Mouse (Mus musculus) hindbrain, embryonic 11.5 days (tissue): ENCODE measurements at regions not wholly inside any gene's neighbourhood (a gene's known extent, or its start where the extent isn't known, plus 50 kb on each side); places are given as distances from the start of the nearest gene placed in this dataset.

ENCODE experiments used
- ATAC-seq: fragments of 200-750 bp; cut with Nextera tagmentation; 2 replicates; pipeline ENCODE4 v1.8.0; 2017; ENCODE audit warnings: mild to moderate bottlenecking, moderate TSS enrichment, moderate library complexity; ENCODE audit not compliant: low FRiP score
- DNase-seq: peaks from one replicate; pipeline ENCODE4 v3.0.0-alpha.2; 2015; ENCODE audit warnings: low spot score
- H3K27ac ChIP-seq: fragments of 300-500 bp; sonication (generic); 2 replicates; pipeline ENCODE4 v1.5.1; 2014; ENCODE audit warnings: mild to moderate bottlenecking, low read depth, low read length
- H3K27me3 ChIP-seq: fragments of 300-500 bp; sonication (generic); 2 replicates; pipeline ENCODE4 v1.6.1; 2014; ENCODE audit warnings: mild to moderate bottlenecking, low read length, moderate library complexity, mixed read lengths; ENCODE audit not compliant: control insufficient read depth, insufficient read depth
- H3K36me3 ChIP-seq: fragments of 300-500 bp; sonication (generic); 2 replicates; pipeline ENCODE4 v1.6.1; 2014; ENCODE audit warnings: mild to moderate bottlenecking, low read length, moderate library complexity, mixed read lengths; ENCODE audit not compliant: control insufficient read depth, insufficient read depth
- H3K4me1 ChIP-seq: fragments of 300-500 bp; sonication (generic); replicated peaks from 2 replicates; pipeline ENCODE4 v1.6.1; 2014; ENCODE audit warnings: low read length, mixed read lengths; ENCODE audit not compliant: control insufficient read depth, insufficient read depth
- H3K4me2 ChIP-seq: fragments of 300-500 bp; sonication (generic); replicated peaks from 2 replicates; pipeline ENCODE4 v1.6.1; 2014; ENCODE audit warnings: mild to moderate bottlenecking, low read depth, low read length
- H3K4me3 ChIP-seq: fragments of 300-500 bp; sonication (generic); 2 replicates; pipeline ENCODE4 v1.5.1; 2014; ENCODE audit warnings: low read depth, low read length
- H3K9ac ChIP-seq: fragments of 300-500 bp; sonication (generic); 2 replicates; pipeline ENCODE4 v1.6.1; 2014; ENCODE audit warnings: low read depth, low read length
- H3K9me3 ChIP-seq: fragments of 300-500 bp; sonication (generic); 2 replicates; pipeline ENCODE4 v1.6.1; 2016; ENCODE audit warnings: low read length; ENCODE audit not compliant: control insufficient read depth
- WGBS: fragments of 180-500 bp; shearing (Covaris S2); extraction: QIAGEN DNeasy Blood & Tissue Kit; methylation state at CpG from one replicate; pipeline ENCODE4 v1.1.7; 2014; 5-methylcytosine and 5-hydroxymethylcytosine counted together

DNA sequence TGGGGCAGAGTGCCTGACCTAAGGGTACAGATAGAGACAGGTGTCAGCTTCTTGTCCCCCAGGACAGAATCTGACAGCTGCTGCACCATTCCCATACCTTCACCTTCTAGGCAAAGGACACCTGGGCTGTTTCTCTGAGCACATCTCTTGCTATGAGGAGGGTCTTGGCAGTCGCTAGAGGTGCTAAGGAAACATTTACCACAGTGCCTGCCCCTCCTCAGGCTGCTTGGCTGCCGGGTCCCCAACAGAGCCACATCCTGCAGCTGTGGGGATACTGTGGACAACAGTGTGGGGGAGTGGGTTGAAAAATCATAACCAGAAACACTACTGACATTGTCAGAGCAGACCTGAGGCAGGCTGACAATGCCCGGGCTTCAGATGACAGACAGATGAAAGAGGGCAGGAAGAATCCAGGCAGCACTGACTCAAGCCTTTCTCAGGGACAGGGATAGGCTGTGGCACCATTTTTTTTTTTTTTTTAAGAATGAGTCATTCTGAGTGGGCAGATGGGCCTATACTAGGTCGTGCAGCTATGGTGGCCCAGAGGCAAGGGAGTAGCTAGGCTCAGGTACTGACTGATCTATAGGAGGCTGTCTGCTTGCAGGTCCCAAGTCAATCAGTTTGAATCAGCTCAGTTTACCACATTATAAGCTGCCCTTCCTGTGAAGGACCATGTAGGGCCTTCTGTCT is 150.7 kb upstream of the A230072I06Rik start:
- no peak for DNase-seq
- H3K4me2 ChIP-seq = no peak overlapping the region
- no peaks in the 10 kb centered on the region for H3K36me3 ChIP-seq
- H3K4me3 ChIP-seq = no peak overlapping the region
- peak overlapping the region; percentile 71 for H3K27ac ChIP-seq
- peak overlapping the region; percentile 19; the same call in 1 of the 2 replicates for H3K9ac ChIP-seq
- peaks cover 8% of the 10 kb centered on the region for H3K4me1 ChIP-seq
- H3K9me3 ChIP-seq = no peaks in the 10 kb centered on the region; the same call in 1 of the 2 replicates
- H3K27me3 ChIP-seq = peaks cover 10% of the 10 kb centered on the region
- ATAC-seq = 0 out of 2 replicates have a peak, but pooled peaks have one; percentile 39
- WGBS = 20% methylated on average over 4 of the region's 4 CpGs

- peaks cover 18% of the 10 kb centered on the region for H3K27me3 ChIP-seq
- peaks cover 8% of the 10 kb centered on the region for H3K4me1 ChIP-seq
- ATAC-seq = no peak
- no peak overlapping the region for H3K4me3 ChIP-seq
- H3K9ac ChIP-seq = no peak overlapping the region
- DNase-seq = no peak
- H3K4me2 ChIP-seq = no peak overlapping the region
- H3K9me3 ChIP-seq = no peaks in the 10 kb centered on the region
- H3K27ac ChIP-seq = no peak overlapping the region
- no peaks in the 10 kb centered on the region for H3K36me3 ChIP-seq
- 68% methylated on average over 5 of the region's 5 CpGs for WGBS
Measured at GRCm38 (mm10) chr8:12130591-12130990, 148.0 kb upstream of the A230072I06Rik start.

DNA sequence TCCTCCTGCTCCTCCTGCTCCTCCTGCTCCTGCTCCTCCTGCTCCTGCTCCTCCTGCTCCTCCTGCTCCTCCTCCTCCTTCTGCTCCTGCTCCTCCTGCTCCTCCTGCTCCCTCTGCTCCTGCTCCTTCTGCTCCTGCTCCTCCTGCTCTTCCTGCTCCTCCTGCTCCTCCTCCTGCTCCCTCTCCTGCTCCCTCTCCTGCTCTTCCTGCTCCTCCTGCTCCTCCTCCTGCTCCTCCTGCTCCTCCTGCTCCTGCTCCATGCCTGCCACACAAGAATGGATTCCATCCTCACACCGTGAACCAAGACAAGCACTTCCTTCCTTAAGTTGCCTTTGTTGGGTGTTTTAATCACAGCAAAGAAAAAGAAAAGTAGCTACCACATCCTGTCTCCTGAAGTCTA is 144.4 kb upstream of the A230072I06Rik start:
- Histone ChIP-seq H3K4me3 (no peak overlapping the region), H3K27me3 (peaks cover 20% of the 10 kb centered on the region), H3K9ac (no peak overlapping the region), H3K4me1 (0 out of 2 replicates have a peak, but pooled peaks cover 4% of the 10 kb centered on the region), H3K4me2 (no peak overlapping the region), H3K36me3 (no peaks in the 10 kb centered on the region), H3K9me3 (no peaks in the 10 kb centered on the region), H3K27ac (no peak overlapping the region)
- WGBS = 83% methylated on average over 1 of the region's 1 CpGs
- ATAC-seq (no peak), DNase-seq (no peak)

GRCm38 (mm10) chr8:12135392-12136177 is 143.0 kb upstream of the A230072I06Rik start:
- 0 out of 2 replicates have a peak, but pooled peaks cover 6% of the 10 kb centered on the region for H3K4me1 ChIP-seq
- H3K9ac ChIP-seq = no peak overlapping the region
- 63% methylated on average over 14 of the region's 14 CpGs for WGBS
- ATAC-seq (no peak), DNase-seq (no peak)
- H3K36me3 ChIP-seq = no peaks in the 10 kb centered on the region
- peaks cover 16% of the 10 kb centered on the region for H3K27me3 ChIP-seq
- H3K4me3 ChIP-seq = no peak overlapping the region
- no peak overlapping the region for H3K4me2 ChIP-seq
- no peak overlapping the region for H3K27ac ChIP-seq
- no peaks in the 10 kb centered on the region for H3K9me3 ChIP-seq

- Histone ChIP-seq H3K27ac (no peak overlapping the region), H3K9me3 (no peaks in the 10 kb centered on the region), H3K4me3 (no peak overlapping the region), H3K9ac (no peak overlapping the region), H3K4me2 (no peak overlapping the region), H3K36me3 (no peaks in the 10 kb centered on the region), H3K27me3 (peaks cover 15% of the 10 kb centered on the region), H3K4me1 (0 out of 2 replicates have a peak, but pooled peaks cover 6% of the 10 kb centered on the region)
- ATAC-seq (no peak), DNase-seq (no peak)
- WGBS = 48% methylated on average over 5 of the region's 5 CpGs
Measured at GRCm38 (mm10) chr8:12136178-12136455, 142.5 kb upstream of the A230072I06Rik start.

- DNase-seq (no peak), ATAC-seq (no peak)
- Histone ChIP-seq H3K4me2 (no peak overlapping the region), H3K9me3 (no peaks in the 10 kb centered on the region), H3K27ac (no peak overlapping the region), H3K27me3 (peaks cover 11% of the 10 kb centered on the region), H3K4me1 (0 out of 2 replicates have a peak, but pooled peaks cover 6% of the 10 kb centered on the region), H3K9ac (no peak overlapping the region), H3K4me3 (no peak overlapping the region), H3K36me3 (no peaks in the 10 kb centered on the region)
- WGBS = 12% methylated on average over 3 of the region's 3 CpGs
Measured at GRCm38 (mm10) chr8:12137496-12137895, 141.1 kb upstream of the A230072I06Rik start.

DNA sequence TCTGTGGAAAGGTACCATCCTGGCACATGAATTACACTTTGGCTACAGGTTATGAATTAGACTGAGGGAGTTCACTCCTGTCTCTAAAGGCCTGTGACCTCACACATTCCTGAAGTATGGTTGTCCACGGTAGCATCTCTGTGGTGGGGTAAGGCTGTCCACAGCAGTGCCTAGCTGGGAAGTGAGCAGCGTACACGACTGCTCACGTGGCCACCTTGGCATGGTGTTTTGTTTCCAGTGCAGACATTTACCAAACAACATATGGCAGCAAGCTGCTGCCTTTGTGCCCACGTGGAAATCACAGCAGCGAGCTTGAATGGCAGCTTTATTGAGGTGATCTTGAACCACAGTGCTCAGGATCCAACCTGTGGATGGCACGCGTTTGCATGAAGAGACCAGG is 140.7 kb upstream of the A230072I06Rik start:
- H3K4me3 ChIP-seq = no peak overlapping the region
- 0 out of 2 replicates have a peak, but pooled peaks cover 6% of the 10 kb centered on the region for H3K4me1 ChIP-seq
- WGBS = 69% methylated on average over 8 of the region's 8 CpGs
- DNase-seq = no peak
- H3K27ac ChIP-seq = no peak overlapping the region
- H3K9me3 ChIP-seq = no peaks in the 10 kb centered on the region
- no peaks in the 10 kb centered on the region for H3K36me3 ChIP-seq
- no peak for ATAC-seq
- H3K9ac ChIP-seq = no peak overlapping the region
- H3K27me3 ChIP-seq = peaks cover 11% of the 10 kb centered on the region; the same call in 1 of the 2 replicates
- H3K4me2 ChIP-seq = no peak overlapping the region

- DNase-seq (no peak), ATAC-seq (no peak)
- Histone ChIP-seq H3K9ac (no peak overlapping the region), H3K36me3 (no peaks in the 10 kb centered on the region), H3K4me3 (no peak overlapping the region), H3K4me2 (no peak overlapping the region), H3K27ac (no peak overlapping the region), H3K4me1 (no peaks in the 10 kb centered on the region), H3K9me3 (no peaks in the 10 kb centered on the region), H3K27me3 (peaks cover 3% of the 10 kb centered on the region; the same call in 1 of the 2 replicates)
- 51% methylated on average over 7 of the region's 7 CpGs for WGBS
Measured at GRCm38 (mm10) chr8:12151679-12152078, 126.9 kb upstream of the A230072I06Rik start.
